Mouse (Mus musculus): ENCODE measurements around the gene Terf2.

DNA sequence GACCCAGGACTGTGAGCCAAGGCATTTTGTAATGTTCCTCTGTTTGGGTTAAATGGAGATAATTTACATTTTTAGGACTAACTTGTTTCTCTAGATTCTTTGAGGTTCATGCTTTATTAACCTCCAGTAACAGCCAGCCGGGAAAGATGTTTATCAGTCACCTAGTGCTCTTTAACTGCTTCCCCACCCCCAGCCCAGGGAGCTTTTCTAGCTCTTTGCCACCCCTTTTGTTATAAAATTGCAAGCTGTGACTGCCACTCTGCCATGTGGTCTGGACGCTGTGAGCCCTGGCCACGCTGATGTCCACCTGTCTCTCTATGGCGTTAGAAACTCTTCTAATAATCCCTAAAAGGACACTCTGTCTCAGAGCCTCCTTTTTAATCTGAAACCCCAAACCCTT, 47.2 kb upstream of the Terf2 start:
- TF ChIP-seq POLR2A (IDR thresholded peaks at IDR 0.05; ENCODE audit: insufficient read depth, low read depth, low read length) (no peak), CTCF (IDR thresholded peaks at IDR 0.05; ENCODE audit: insufficient read depth, low read depth, low read length) (no peak)

Data from olfactory bulb, adult 2 months (tissue).